In the genomic region with DNA sequence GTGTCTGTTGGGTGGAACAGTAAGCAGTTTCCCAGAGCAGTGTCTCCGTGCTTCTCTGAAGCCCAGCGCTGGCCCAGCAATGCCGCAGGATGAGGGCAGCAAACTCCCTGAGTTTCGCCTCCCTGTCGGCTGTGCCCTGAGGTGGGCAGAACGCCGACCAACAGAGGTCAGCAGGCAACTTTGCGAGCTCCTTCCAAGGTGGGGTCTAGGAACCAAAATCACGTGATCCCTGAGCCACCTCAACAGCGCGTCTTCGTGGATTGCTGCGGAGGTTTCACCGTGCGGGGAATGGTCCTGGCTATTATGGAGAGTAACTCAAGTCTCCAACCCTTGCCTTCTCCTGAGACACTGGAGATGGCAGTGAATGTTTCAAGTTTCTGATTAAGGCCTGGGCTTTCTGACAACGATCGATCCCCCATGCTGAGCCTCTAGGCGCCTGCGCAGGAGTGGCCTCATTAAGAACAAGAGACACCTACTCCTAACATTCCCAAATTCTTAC, we compare ENCODE assay signal across 7 mouse cellular contexts. TPM values are rescaled to one million over a fixed set of nuclear protein-coding genes. Genes with fewer than 3 reads are reported as not detected.
A peak's percentile ranks its signal among the peaks of the same experiment; 100 is the strongest.
DNase-seq lines count a peak whose midpoint lies in the region; ATAC-seq and TF ChIP-seq lines count a peak whose summit lies in the region.

No protein-coding gene starts in this region.

- TF ChIP-seq CTCF in E14TG2a.4 (conservative IDR thresholded peaks at IDR 0.05; ENCODE audit: low read length) (no peak), ES-Bruce4 (IDR thresholded peaks at IDR 0.05; ENCODE audit: low read depth, low read length) (peak; percentile 36)

- WGBS in embryonic facial prominence, embryonic 13.5 days = 16% methylated on average over 19 of the region's 19 CpGs

- peak overlapping the region; percentile 64 for H3K4me3 ChIP-seq in E14TG2a.4 (replicated peaks; ENCODE audit: low read length)
- peak overlapping the region; percentile 29 for H3K4me3 ChIP-seq in ES-Bruce4 (ENCODE audit: low read depth, low read length)
- peak overlapping the region; percentile 35 for H3K4me3 ChIP-seq in embryonic facial prominence, embryonic 13.5 days

- peak overlapping the region; percentile 53 for H3K9ac ChIP-seq in ES-Bruce4 (ENCODE audit: low read depth, poor library complexity, severe bottlenecking)
- H3K9ac ChIP-seq in embryonic facial prominence, embryonic 13.5 days = peak overlapping the region; percentile 58

- no peak for ATAC-seq in embryonic facial prominence, embryonic 13.5 days (ENCODE audit: insufficient number of reproducible peaks, insufficient read depth, low FRiP score, low TSS enrichment, low read depth)

- TF ChIP-seq EP300 in ES-Bruce4 (IDR thresholded peaks at IDR 0.05; ENCODE audit: insufficient read depth, low read depth, low read length) = peak; percentile 50; the same call in 1 of the 2 replicates

- H3K9me3 ChIP-seq in E14TG2a.4 (ENCODE audit: low read length) (peaks cover 4% of the 10 kb centered on the region; the same call in 1 of the 2 replicates), ES-Bruce4 (replicated peaks; ENCODE audit: control insufficient read depth, insufficient read depth, low read length, poor library complexity, severe bottlenecking) (no peaks in the 10 kb centered on the region)
- H3K9me3 ChIP-seq in embryonic facial prominence, embryonic 13.5 days = no peaks in the 10 kb centered on the region

- peak; percentile 7 to 11 for DNase-seq in layer of hippocampus, postnatal 25 days (ENCODE audit: extremely low spot score in 1 of 2, low spot score in 1 of 2)
- peak; percentile 36 for DNase-seq in neural tube, embryonic 10.5 days (ENCODE audit: extremely low spot score, low spot score)
- no peak for DNase-seq in urinary bladder, postnatal 14 days (ENCODE audit: low spot score)
- no peak for DNase-seq in thymus, postnatal 4 days

- peak overlapping the region; percentile 98 for H3K27ac ChIP-seq in ES-Bruce4 (ENCODE audit: insufficient read depth, low read length)
- no peak overlapping the region for H3K27ac ChIP-seq in embryonic facial prominence, embryonic 13.5 days

- peak overlapping the region; percentile 63 for H3K4me2 ChIP-seq in embryonic facial prominence, embryonic 13.5 days

- H3K4me1 ChIP-seq in E14TG2a.4 (replicated peaks; ENCODE audit: low read depth, low read length) = peaks cover 89% of the 10 kb centered on the region
- H3K4me1 ChIP-seq in ES-Bruce4 (ENCODE audit: control insufficient read depth, insufficient read depth, low read length) = peaks cover 4% of the 10 kb centered on the region
- H3K4me1 ChIP-seq in embryonic facial prominence, embryonic 13.5 days = peaks cover 14% of the 10 kb centered on the region

- TF ChIP-seq POLR2A in ES-Bruce4 (IDR thresholded peaks at IDR 0.05; ENCODE audit: insufficient read depth, low read length) = no peak

- H3K27me3 ChIP-seq in E14TG2a.4 (ENCODE audit: insufficient read depth, low read length) = no peaks in the 10 kb centered on the region
- no peaks in the 10 kb centered on the region for H3K27me3 ChIP-seq in ES-Bruce4 (ENCODE audit: control insufficient read depth, insufficient read depth, low read length, poor library complexity, severe bottlenecking)
- no peaks in the 10 kb centered on the region for H3K27me3 ChIP-seq in embryonic facial prominence, embryonic 13.5 days

- H3K36me3 ChIP-seq in E14TG2a.4 (ENCODE audit: insufficient read depth, low read length) (peaks cover 5% of the 10 kb centered on the region; the same call in 1 of the 2 replicates), ES-Bruce4 (ENCODE audit: control insufficient read depth, insufficient read depth, low read length, poor library complexity, severe bottlenecking) (no peaks in the 10 kb centered on the region)
- H3K36me3 ChIP-seq in embryonic facial prominence, embryonic 13.5 days = no peaks in the 10 kb centered on the region

RNA-seq across cellular contexts. Expression of gene Etnk1, which starts 23.2 kb away (rescaled TPM):
- polyA plus RNA-seq in ES-Bruce4 (2011; ENCODE audit: insufficient read depth, insufficient read length, low read depth, missing spikeins) = 140 and 149 TPM in 2 replicates
- 22.5 and 26.6 TPM in 2 replicates for polyA plus RNA-seq in embryonic facial prominence, embryonic 13.5 days (2015; fragmentation: Nextera tagmentation; extraction: Ambion mirVana)
- 100 to 1,000 TPM; 157 to 170 TPM for total RNA-seq in layer of hippocampus, postnatal 25 days (2021)

RNA-seq across cellular contexts. Expression of gene C2cd5, which starts 43.9 kb away (rescaled TPM):
- polyA plus RNA-seq in ES-Bruce4 (2011; ENCODE audit: insufficient read depth, insufficient read length, low read depth, missing spikeins) = 49.6 and 57.2 TPM in 2 replicates
- 35.7 and 38.2 TPM in 2 replicates for polyA plus RNA-seq in embryonic facial prominence, embryonic 13.5 days (2015; fragmentation: Nextera tagmentation; extraction: Ambion mirVana)
- 10 to 100 TPM; 76.5 to 92.8 TPM for total RNA-seq in layer of hippocampus, postnatal 25 days (2021)

Comparison
In these comparisons a context has a peak if more than half of its experiments do, and no peak if none do; other contexts are left out.
1. DNase-seq: peak in layer of hippocampus, postnatal 25 days (2 of 2) and neural tube, embryonic 10.5 days (single experiment); none in urinary bladder, postnatal 14 days (single experiment) and thymus, postnatal 4 days (single experiment).
2. Peak in every context shown above with its lines, with median percentiles within 50 percentile points of each other: H3K4me3 ChIP-seq.